Mouse (Mus musculus): ENCODE data around the gene Fam83c. TPM values are rescaled to one million over a fixed set of nuclear protein-coding genes. Genes with fewer than 3 reads are reported as not detected.

Fam83c gene
- polyA plus RNA-seq, 1 experiment = 0.34 TPM

DNA sequence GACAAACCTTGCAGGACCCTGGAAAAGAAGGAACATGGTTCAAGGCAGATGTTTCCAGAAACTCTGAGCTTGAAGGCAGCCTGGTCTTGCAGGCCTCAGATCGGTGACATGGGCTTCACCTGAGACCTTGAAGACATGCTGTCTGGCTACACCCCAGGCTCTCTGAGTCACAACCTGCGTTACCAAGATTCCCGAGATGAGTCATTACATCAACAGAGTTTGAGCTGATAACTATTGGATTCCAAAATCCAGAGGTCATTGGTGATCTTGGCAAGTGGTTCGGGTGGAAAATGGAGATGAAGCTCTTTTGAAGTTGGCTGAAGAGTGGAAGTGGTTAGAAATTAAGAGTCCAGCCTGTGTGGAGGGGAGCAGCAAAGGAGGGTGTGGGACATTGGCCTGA is 25.0 kb downstream of the Fam83c start:
- Histone ChIP-seq H3K4me3 (ENCODE audit: low read depth, low read length) (no peak overlapping the region; the same call in 1 of the 2 replicates), H3K36me3 (ENCODE audit: control insufficient read depth, insufficient read depth, low read length) (no peaks in the 10 kb centered on the region), H3K27ac (ENCODE audit: insufficient read depth, low read depth, low read length) (peak overlapping the region; percentile 72), H3K27me3 (ENCODE audit: control insufficient read depth, insufficient read depth, low read length) (no peaks in the 10 kb centered on the region), H3K4me1 (ENCODE audit: control insufficient read depth, insufficient read depth, insufficient read length, low read length) (peaks cover 33% of the 10 kb centered on the region)
- WGBS = 27% methylated on average over 4 of the region's 4 CpGs
- TF ChIP-seq POLR2A (IDR thresholded peaks at IDR 0.05; ENCODE audit: low read depth, low read length) (no peak), CTCF (IDR thresholded peaks at IDR 0.05; ENCODE audit: extremely low read depth, insufficient read length, insufficient replicate concordance, low read depth, low read length) (no peak)

DNA sequence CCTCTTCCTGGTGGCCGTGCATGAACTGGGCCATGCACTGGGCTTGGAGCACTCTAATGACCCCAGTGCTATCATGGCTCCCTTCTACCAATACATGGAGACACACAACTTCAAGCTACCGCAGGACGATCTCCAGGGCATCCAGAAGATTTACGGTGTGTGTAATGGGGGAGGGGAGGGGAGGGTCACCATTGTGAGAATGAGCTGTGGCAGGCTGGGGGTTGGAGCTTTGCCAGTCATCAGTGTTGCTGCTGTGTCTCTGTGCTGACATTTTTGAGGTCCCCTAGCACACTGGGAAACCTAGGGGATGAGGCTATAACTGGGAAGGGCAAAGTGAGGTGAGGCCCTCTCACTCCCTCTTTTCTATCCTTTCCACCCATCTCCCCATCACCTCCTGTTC is 27.2 kb downstream of the Fam83c start:
- TF ChIP-seq CTCF (IDR thresholded peaks at IDR 0.05; ENCODE audit: extremely low read depth, insufficient read length, insufficient replicate concordance, low read depth, low read length) = no peak
- no peak for TF ChIP-seq POLR2A (IDR thresholded peaks at IDR 0.05; ENCODE audit: low read depth, low read length)
- Histone ChIP-seq H3K27ac (ENCODE audit: insufficient read depth, low read depth, low read length) (peak overlapping the region; percentile 57), H3K4me3 (ENCODE audit: low read depth, low read length) (no peak overlapping the region), H3K27me3 (ENCODE audit: control insufficient read depth, insufficient read depth, low read length) (no peaks in the 10 kb centered on the region), H3K4me1 (ENCODE audit: control insufficient read depth, insufficient read depth, insufficient read length, low read length) (peaks cover 44% of the 10 kb centered on the region), H3K36me3 (ENCODE audit: control insufficient read depth, insufficient read depth, low read length) (no peaks in the 10 kb centered on the region)
- WGBS = 67% methylated on average over 4 of the region's 4 CpGs

DNA sequence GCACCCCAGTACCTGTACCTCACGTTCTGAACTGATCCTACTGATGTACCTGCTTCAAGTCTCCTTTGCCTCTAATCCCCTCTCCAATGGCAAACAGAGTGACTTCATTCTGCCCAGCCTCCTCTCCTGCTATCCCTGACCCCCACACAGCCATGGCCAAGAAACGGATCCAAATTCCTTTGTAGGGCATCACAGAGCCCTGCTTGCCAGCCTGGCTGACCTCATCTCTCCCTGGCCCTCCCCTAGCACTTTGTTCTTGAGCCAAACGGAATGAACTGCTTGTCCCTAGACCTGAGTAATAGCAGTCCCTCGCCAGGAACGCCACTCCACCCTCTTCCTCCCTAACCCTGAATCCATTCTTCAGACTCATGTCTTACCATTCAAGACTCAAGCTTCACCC is 28.1 kb downstream of the Fam83c start:
- 43% methylated on average over 5 of the region's 5 CpGs for WGBS
- TF ChIP-seq POLR2A (IDR thresholded peaks at IDR 0.05; ENCODE audit: low read depth, low read length) (no peak), CTCF (IDR thresholded peaks at IDR 0.05; ENCODE audit: extremely low read depth, insufficient read length, insufficient replicate concordance, low read depth, low read length) (no peak)
- H3K4me1 ChIP-seq (ENCODE audit: control insufficient read depth, insufficient read depth, insufficient read length, low read length) = peaks cover 44% of the 10 kb centered on the region
- no peaks in the 10 kb centered on the region for H3K36me3 ChIP-seq (ENCODE audit: control insufficient read depth, insufficient read depth, low read length)
- H3K4me3 ChIP-seq (ENCODE audit: low read depth, low read length) = no peak overlapping the region
- H3K27me3 ChIP-seq (ENCODE audit: control insufficient read depth, insufficient read depth, low read length) = no peaks in the 10 kb centered on the region
- peak overlapping the region; percentile 99 for H3K27ac ChIP-seq (ENCODE audit: insufficient read depth, low read depth, low read length)

DNA sequence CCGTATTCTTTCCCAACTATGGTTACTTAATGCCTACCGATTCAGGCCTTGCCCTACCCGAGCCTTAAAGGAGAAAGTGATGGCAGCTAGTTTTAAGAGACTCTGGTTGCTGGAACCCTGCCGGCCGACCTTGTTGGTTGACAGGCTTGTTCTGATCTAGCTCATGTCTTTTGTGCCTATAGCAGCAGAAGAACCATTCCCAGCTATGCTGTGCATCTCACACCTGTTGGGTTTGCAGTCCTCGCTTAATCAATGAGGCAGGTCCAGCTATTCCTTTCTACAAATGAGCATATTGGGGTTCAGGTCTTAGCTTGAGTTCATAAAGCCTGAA is 28.8 kb downstream of the Fam83c start:
- WGBS = 45% methylated on average over 6 of the region's 6 CpGs
- Histone ChIP-seq H3K4me3 (ENCODE audit: low read depth, low read length) (no peak overlapping the region), H3K27me3 (ENCODE audit: control insufficient read depth, insufficient read depth, low read length) (no peaks in the 10 kb centered on the region), H3K27ac (ENCODE audit: insufficient read depth, low read depth, low read length) (peak overlapping the region; percentile 99), H3K4me1 (ENCODE audit: control insufficient read depth, insufficient read depth, insufficient read length, low read length) (peaks cover 44% of the 10 kb centered on the region), H3K36me3 (ENCODE audit: control insufficient read depth, insufficient read depth, low read length) (no peaks in the 10 kb centered on the region)
- TF ChIP-seq POLR2A (IDR thresholded peaks at IDR 0.05; ENCODE audit: low read depth, low read length) (no peak), CTCF (IDR thresholded peaks at IDR 0.05; ENCODE audit: extremely low read depth, insufficient read length, insufficient replicate concordance, low read depth, low read length) (no peak)

DNA sequence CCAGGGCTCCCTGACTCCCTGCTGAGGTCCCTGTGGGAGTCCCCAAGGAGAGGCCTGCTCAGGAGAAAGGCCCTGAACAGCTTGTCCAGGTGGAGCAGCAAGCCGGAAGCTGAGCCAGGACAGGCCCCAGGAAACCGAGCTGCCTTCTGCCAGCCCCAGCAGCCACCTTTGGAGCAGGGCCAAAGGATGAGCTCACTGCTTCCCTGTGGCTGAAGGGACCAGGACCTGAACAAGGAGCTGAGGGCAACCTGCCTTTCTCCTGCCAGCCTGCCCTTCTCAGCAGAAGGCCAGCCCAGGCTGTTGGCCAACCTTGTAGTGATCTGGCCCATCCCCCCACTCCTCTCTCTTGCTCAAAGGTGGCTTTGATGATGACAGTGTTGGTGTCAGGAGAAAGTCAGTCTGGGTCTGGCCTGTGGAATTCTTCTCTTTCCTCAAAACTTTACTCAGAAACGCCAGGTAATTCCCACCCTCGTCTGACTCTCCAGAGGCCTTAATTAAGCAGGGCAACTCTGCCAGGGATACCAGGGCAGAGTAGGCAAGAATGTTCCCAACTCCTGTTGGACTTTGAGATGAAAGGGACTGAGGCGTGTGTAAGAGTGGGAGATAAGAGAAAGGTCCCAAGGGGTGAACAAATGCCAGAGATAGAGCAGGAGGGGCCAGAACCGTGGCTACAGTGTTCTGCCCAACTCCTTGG is 29.3 kb downstream of the Fam83c start:
- H3K36me3 ChIP-seq (ENCODE audit: control insufficient read depth, insufficient read depth, low read length) = no peaks in the 10 kb centered on the region
- H3K4me3 ChIP-seq (ENCODE audit: low read depth, low read length) = no peak overlapping the region
- no peaks in the 10 kb centered on the region for H3K27me3 ChIP-seq (ENCODE audit: control insufficient read depth, insufficient read depth, low read length)
- H3K4me1 ChIP-seq (ENCODE audit: control insufficient read depth, insufficient read depth, insufficient read length, low read length) = peaks cover 44% of the 10 kb centered on the region
- peak overlapping the region; percentile 99 for H3K27ac ChIP-seq (ENCODE audit: insufficient read depth, low read depth, low read length)
- 19% methylated on average over 6 of the region's 6 CpGs for WGBS
- no peak for TF ChIP-seq POLR2A (IDR thresholded peaks at IDR 0.05; ENCODE audit: low read depth, low read length)
- TF ChIP-seq CTCF (IDR thresholded peaks at IDR 0.05; ENCODE audit: extremely low read depth, insufficient read length, insufficient replicate concordance, low read depth, low read length) = no peak

DNA sequence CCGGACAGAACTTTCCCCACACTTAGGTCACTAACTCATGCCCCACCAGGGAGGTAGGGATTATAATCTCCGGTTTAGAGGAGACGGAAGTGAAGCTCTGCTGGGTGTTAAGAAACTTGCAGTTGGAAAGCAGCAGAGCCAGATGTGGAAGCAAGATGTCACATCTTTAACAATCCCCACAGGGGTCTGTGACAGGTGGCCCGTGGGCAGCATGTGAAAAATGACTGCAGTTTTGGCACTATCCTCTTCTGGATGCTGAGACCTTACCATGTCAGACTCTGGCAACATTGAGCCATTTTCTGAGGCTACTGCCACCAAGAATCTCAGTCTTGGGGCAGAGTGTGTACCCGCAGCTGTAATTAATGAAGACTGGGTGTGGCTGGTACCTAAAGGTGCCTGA is 30.6 kb downstream of the Fam83c start:
- WGBS = 54% methylated on average over 5 of the region's 5 CpGs
- TF ChIP-seq POLR2A (IDR thresholded peaks at IDR 0.05; ENCODE audit: low read depth, low read length) (no peak), CTCF (IDR thresholded peaks at IDR 0.05; ENCODE audit: extremely low read depth, insufficient read length, insufficient replicate concordance, low read depth, low read length) (no peak)
- no peaks in the 10 kb centered on the region for H3K36me3 ChIP-seq (ENCODE audit: control insufficient read depth, insufficient read depth, low read length)
- H3K4me1 ChIP-seq (ENCODE audit: control insufficient read depth, insufficient read depth, insufficient read length, low read length) = peaks cover 38% of the 10 kb centered on the region
- H3K27ac ChIP-seq (ENCODE audit: insufficient read depth, low read depth, low read length) = peak overlapping the region; percentile 99
- H3K4me3 ChIP-seq (ENCODE audit: low read depth, low read length) = no peak overlapping the region
- no peaks in the 10 kb centered on the region for H3K27me3 ChIP-seq (ENCODE audit: control insufficient read depth, insufficient read depth, low read length)

DNA sequence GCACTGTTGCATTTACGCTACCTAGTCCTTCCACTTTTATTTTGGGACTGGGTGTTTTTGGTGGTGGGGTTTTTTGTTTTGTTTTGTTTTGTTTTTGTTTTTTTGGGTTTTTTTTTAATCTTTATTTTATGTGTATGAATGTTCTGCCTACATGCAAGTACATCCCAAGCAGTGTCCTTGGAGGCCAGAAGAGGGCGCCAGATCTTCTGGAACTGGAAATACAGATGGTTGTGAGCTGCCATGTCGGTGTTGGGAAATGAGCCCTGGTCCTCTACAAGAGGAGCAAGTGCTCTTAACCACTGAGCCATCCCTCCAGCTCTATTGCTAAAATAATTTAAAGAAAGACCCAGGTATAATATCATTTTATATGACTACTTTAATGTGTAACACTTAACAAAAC is 31.9 kb downstream of the Fam83c start:
- no peak for TF ChIP-seq POLR2A (IDR thresholded peaks at IDR 0.05; ENCODE audit: low read depth, low read length)
- peak; percentile 50; the same call in 1 of the 2 replicates for TF ChIP-seq CTCF (IDR thresholded peaks at IDR 0.05; ENCODE audit: extremely low read depth, insufficient read length, insufficient replicate concordance, low read depth, low read length)
- WGBS = 66% methylated on average over 3 of the region's 3 CpGs

More for the DNA sequence above, 31.9 kb downstream of the Fam83c start:
- Histone ChIP-seq H3K4me1 (ENCODE audit: control insufficient read depth, insufficient read depth, insufficient read length, low read length) (peaks cover 38% of the 10 kb centered on the region), H3K4me3 (ENCODE audit: low read depth, low read length) (no peak overlapping the region), H3K36me3 (ENCODE audit: control insufficient read depth, insufficient read depth, low read length) (no peaks in the 10 kb centered on the region), H3K27ac (ENCODE audit: insufficient read depth, low read depth, low read length) (no peak overlapping the region), H3K27me3 (ENCODE audit: control insufficient read depth, insufficient read depth, low read length) (no peaks in the 10 kb centered on the region)
